Mouse (Mus musculus) liver, postnatal 0 days (tissue): ENCODE results near the gene Pde4b.

Experiments used
- CTCF ChIP-seq: sonication (generic); IDR thresholded peaks from 2 replicates; pipeline ENCODE4 v1.5.1; 2016; ENCODE audit warnings: antibody characterized with exemption, low read depth
- EP300 ChIP-seq: IDR thresholded peaks from 2 replicates; pipeline ENCODE4 v1.6.1; 2016; ENCODE audit warnings: antibody characterized with exemption, low read depth, mild to moderate bottlenecking

DNA sequence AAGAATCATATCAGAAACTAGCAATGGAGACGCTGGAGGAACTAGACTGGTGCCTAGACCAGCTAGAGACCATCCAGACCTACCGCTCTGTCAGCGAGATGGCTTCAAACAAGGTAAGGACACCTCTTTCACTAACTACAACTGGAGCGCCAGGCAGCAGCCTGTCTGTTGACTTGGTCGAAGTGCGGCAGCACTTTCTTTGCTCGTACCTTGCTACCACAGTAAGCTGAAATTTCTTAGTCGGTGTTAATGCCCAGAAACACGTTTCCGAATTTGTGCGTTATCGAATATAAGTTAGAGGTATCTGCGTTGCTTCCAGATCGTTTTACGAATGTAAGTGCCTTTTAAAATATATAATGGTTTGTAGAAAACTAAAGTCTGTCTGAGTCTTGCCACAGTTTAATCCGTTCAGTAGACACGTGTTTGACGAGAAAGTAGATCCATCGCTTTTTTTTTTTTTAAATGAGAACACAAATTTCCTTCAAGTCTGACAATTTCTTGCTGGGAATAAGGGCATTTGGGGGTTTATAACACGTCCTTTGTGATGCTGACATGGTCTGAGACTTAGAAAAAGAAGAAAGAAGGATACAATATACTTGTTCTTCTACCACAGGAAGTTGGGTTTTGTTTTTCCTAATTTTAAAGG lies 483.5 kb downstream of the Pde4b start:
- TF ChIP-seq EP300 = no peak
- no peak for TF ChIP-seq CTCF
